Comparison of ENCODE assay signal across 8 mouse cellular contexts in genomic region chr17:33493065-33493464, GRCm38 (mm10). TPM values are rescaled to one million over a fixed set of nuclear protein-coding genes. Genes with fewer than 3 reads are reported as not detected.
DNase-seq lines count a peak whose midpoint lies in the region; ATAC-seq and TF ChIP-seq lines count a peak whose summit lies in the region.
"Had no signal": no experiment of that assay in that cellular context is flagged by ENCODE, and none has a peak within 500 bp of the region (broad histone marks: within the 10 kb centered on the region; RNA-seq: fewer than 3 reads in every experiment).

No protein-coding gene starts in this region.

- WGBS in kidney, embryonic 14.5 days, result 68% methylated on average over 6 of the region's 6 CpGs
- 67% methylated on average over 6 of the region's 6 CpGs for WGBS in bone marrow, adult 2 months

- peak; percentile 11 for DNase-seq in kidney, adult 11 months
- DNase-seq in ES-CJ7 (ENCODE audit: low read depth, low spot score), result peak; percentile 81
- DNase-seq in kidney, adult 9 months, result peak; percentile 60
- DNase-seq in natural killer cell, adult 2 months (ENCODE audit: low spot score in 2 of 2), result peak; percentile 52 to 61
- no peak for DNase-seq in ovary, postnatal 14 days (ENCODE audit: low spot score)

- no peak overlapping the region for H3K4me3 ChIP-seq in kidney, embryonic 14.5 days (ENCODE audit: low read length)
- H3K4me3 ChIP-seq in bone marrow, adult 2 months (replicated peaks; ENCODE audit: control insufficient read depth, low read depth, low read length), result no peak overlapping the region
- H3K4me3 ChIP-seq: heart, embryonic 13.5 days had no signal

- H3K36me3 ChIP-seq in kidney, embryonic 14.5 days (ENCODE audit: control insufficient read depth, insufficient read depth, low read length), result no peaks in the 10 kb centered on the region
- H3K36me3 ChIP-seq: heart, embryonic 13.5 days had no signal

- no peak for TF ChIP-seq POLR2A in bone marrow, adult 2 months (IDR thresholded peaks at IDR 0.05; ENCODE audit: borderline replicate concordance, control insufficient read depth, low read depth, low read length)

- H3K27me3 ChIP-seq in kidney, embryonic 14.5 days (ENCODE audit: control insufficient read depth, insufficient read depth, low read length), result no peaks in the 10 kb centered on the region
- H3K27me3 ChIP-seq: heart, embryonic 13.5 days had no signal

- H3K27ac ChIP-seq in kidney, embryonic 14.5 days (ENCODE audit: low read depth, low read length), result no peak overlapping the region
- no peak overlapping the region for H3K27ac ChIP-seq in bone marrow, adult 2 months (ENCODE audit: control insufficient read depth, insufficient read depth, low read depth, low read length, poor library complexity)
- H3K27ac ChIP-seq: heart, embryonic 13.5 days had no signal

- H3K4me2 ChIP-seq in kidney, embryonic 14.5 days (replicated peaks; ENCODE audit: low read depth, low read length), result no peak overlapping the region
- H3K4me2 ChIP-seq: heart, embryonic 13.5 days had no signal

- no peaks in the 10 kb centered on the region for H3K4me1 ChIP-seq in kidney, embryonic 14.5 days (ENCODE audit: control insufficient read depth, insufficient read depth, low read length)
- H3K4me1 ChIP-seq in bone marrow, adult 2 months (ENCODE audit: control insufficient read depth, insufficient read depth, low read length), result no peaks in the 10 kb centered on the region
- H3K4me1 ChIP-seq: heart, embryonic 13.5 days had no signal

- no peak overlapping the region for H3K9ac ChIP-seq in kidney, embryonic 14.5 days (ENCODE audit: low read depth, low read length)
- H3K9ac ChIP-seq: heart, embryonic 13.5 days had no signal

- H3K9me3 ChIP-seq in kidney, embryonic 14.5 days (ENCODE audit: control insufficient read depth, low read length), result no peaks in the 10 kb centered on the region
- H3K9me3 ChIP-seq: heart, embryonic 13.5 days had no signal

- TF ChIP-seq CTCF in bone marrow, adult 2 months (IDR thresholded peaks at IDR 0.05; ENCODE audit: control insufficient read depth, insufficient read depth, low read length), result peak; percentile 80

- ATAC-seq in kidney, embryonic 14.5 days (ENCODE audit: low FRiP score, low TSS enrichment), result no peak

RNA-seq across cellular contexts. Expression of gene Adamts10, which starts 30.9 kb away (rescaled TPM):
- 35.1 and 49.3 TPM in 2 replicates for polyA plus RNA-seq in kidney, embryonic 14.5 days (2014; fragmentation: Nextera tagmentation; extraction: Ambion mirVana)
- 20.2 and 37.3 TPM in 2 replicates for polyA plus RNA-seq in bone marrow, adult 2 months (2011; ENCODE audit: insufficient read depth, insufficient read length, low replicate concordance, missing spikeins)
